Mouse (Mus musculus) ES-E14 (cell line): ENCODE measurements at regions not wholly inside any gene's neighbourhood (a gene's known extent, or its start where the extent isn't known, plus 50 kb on each side); places are given as distances from the start of the nearest gene placed in this dataset.

Source experiments
- CHD2 ChIP-seq: IDR thresholded peaks from 2 replicates; pipeline ENCODE4 v1.6.1; 2014; ENCODE audit warnings: mild to moderate bottlenecking, low read depth, low read length, inconsistent platforms
- HCFC1 ChIP-seq: IDR thresholded peaks from 2 replicates; pipeline ENCODE4 v1.6.1; 2012; ENCODE audit warnings: low read length, inconsistent platforms, borderline replicate concordance; ENCODE audit not compliant: insufficient read depth
- MAFK ChIP-seq: IDR thresholded peaks from 2 replicates; pipeline ENCODE4 v1.6.1; 2014; ENCODE audit warnings: mild to moderate bottlenecking, low read depth, low read length, inconsistent platforms; ENCODE audit not compliant: insufficient read depth
- ZC3H11A ChIP-seq: IDR thresholded peaks from 2 replicates; pipeline ENCODE4 v1.6.1; 2012; ENCODE audit warnings: low read depth, mild to moderate bottlenecking, inconsistent platforms, low read length, borderline replicate concordance

DNA sequence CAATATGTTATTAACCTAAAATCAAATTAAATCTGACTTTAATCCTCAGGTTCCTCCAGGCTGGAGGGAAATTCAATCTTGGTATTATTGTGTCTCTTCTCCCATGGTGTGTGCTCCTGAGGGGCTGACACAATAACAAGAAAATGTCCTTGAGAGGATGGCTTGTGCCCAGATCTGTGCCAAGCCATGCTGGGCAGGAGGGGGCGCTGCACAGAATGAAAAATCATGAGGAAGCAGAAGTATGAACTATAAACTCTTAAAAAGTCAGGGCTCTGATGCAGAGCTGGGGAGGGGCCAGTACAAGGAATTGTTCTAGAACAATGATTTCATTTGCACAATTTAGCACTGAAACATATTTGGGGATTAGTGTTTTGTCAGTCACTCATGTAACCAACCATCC, 312.5 kb upstream of the Kdm8 start:
- TF ChIP-seq ZC3H11A (no peak), CHD2 (no peak), HCFC1 (no peak), MAFK (no peak)
